Mouse (Mus musculus): ENCODE data around the gene Eif4g3.

- TF ChIP-seq GATA1 (IDR thresholded peaks at IDR 0.05; ENCODE audit: borderline replicate concordance, low read length): no peak
- TF ChIP-seq FLI1 (IDR thresholded peaks at IDR 0.05; ENCODE audit: low read length): no peak
These were observed 107.6 kb downstream of the Eif4g3 start for GRCm38 (mm10) chr4:138100456-138100855.
